Mouse (Mus musculus) cerebellum, adult 2 months (tissue): ENCODE results near the gene Mast3.

Experiments
- CTCF ChIP-seq: fragments of 200-500 bp; IDR thresholded peaks from 2 replicates; pipeline ENCODE4 v1.5.1; 2011; ENCODE audit warnings: low read depth, mild to moderate bottlenecking, control low read depth, low read length, moderate library complexity, borderline replicate concordance; ENCODE audit not compliant: insufficient read depth
- POLR2A ChIP-seq: fragments of 200-500 bp; IDR thresholded peaks from 2 replicates; pipeline ENCODE4 v1.6.1; 2011; ENCODE audit warnings: low read length, control low read depth, borderline replicate concordance; ENCODE audit not compliant: insufficient read depth

GRCm38 (mm10) chr8:70825816-70826215 lies 21.0 kb upstream of the Mast3 start:
- TF ChIP-seq POLR2A (no peak), CTCF (no peak)
